Comparison of ENCODE assay signal across 23 mouse cellular contexts in the genomic region with DNA sequence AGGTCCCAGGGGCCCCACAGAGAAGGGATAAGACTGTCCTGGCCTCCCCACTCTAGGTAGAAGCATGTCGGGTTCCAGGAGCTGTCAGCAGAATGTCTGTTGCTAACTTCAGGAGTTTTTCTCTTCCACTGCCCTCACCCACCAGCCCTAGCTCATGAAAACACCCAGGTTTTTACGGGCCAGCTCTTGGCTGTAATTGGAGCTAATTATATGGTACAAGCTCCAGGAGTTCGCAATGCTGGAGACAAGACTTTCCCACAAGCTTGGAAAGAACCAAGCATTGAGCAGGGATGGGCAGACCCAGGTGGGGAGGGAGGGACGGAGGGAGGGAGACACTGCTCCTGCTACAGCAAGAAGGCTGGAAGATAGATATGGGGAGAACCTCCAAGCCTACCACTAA. TPM values are rescaled to one million over a fixed set of nuclear protein-coding genes. Genes with fewer than 3 reads are reported as not detected.
DNase-seq lines count a peak whose midpoint lies in the region; ATAC-seq and TF ChIP-seq lines count a peak whose summit lies in the region.
"Had no signal": no experiment of that assay in that cellular context is flagged by ENCODE, and none has a peak within 500 bp of the region (broad histone marks: within the 10 kb centered on the region; RNA-seq: fewer than 3 reads in every experiment).

No protein-coding gene starts in this region.

- WGBS in heart, adult 2 months, result 87% methylated on average over 4 of the region's 4 CpGs
- 51% methylated on average over 4 of the region's 4 CpGs for WGBS in embryonic facial prominence, embryonic 14.5 days
- WGBS in limb, embryonic 13.5 days, result 31% methylated on average over 4 of the region's 4 CpGs

- H3K4me3 ChIP-seq in heart, adult 2 months, result no peak overlapping the region
- H3K4me3 ChIP-seq in embryonic facial prominence, embryonic 14.5 days (ENCODE audit: low read depth, low read length), result no peak overlapping the region
- H3K4me3 ChIP-seq in limb, embryonic 13.5 days, result no peak overlapping the region
- H3K4me3 ChIP-seq: liver, embryonic 15.5 days; lung, embryonic 15.5 days; megakaryocyte, embryonic 14.5 days; midbrain, embryonic 13.5 days had no signal

- no peak overlapping the region for H3K9ac ChIP-seq in heart, adult 2 months (ENCODE audit: low read depth, low read length)
- H3K9ac ChIP-seq in embryonic facial prominence, embryonic 14.5 days (ENCODE audit: low read depth, low read length), result no peak overlapping the region
- peak overlapping the region; percentile 26; the same call in 1 of the 2 replicates for H3K9ac ChIP-seq in limb, embryonic 13.5 days
- H3K9ac ChIP-seq: forebrain, postnatal 0 days; liver, embryonic 15.5 days; lung, embryonic 15.5 days; midbrain, embryonic 13.5 days had no signal

- no peak for TF ChIP-seq EP300 in heart, adult 2 months (IDR thresholded peaks at IDR 0.05; ENCODE audit: insufficient read depth, low read depth, low read length)

- no peaks in the 10 kb centered on the region for H3K79me2 ChIP-seq in heart, adult 2 months (replicated peaks; ENCODE audit: control insufficient read depth, insufficient read depth, low read length)

- no peaks in the 10 kb centered on the region for H3K9me3 ChIP-seq in embryonic facial prominence, embryonic 14.5 days (ENCODE audit: control insufficient read depth, low read length)
- no peaks in the 10 kb centered on the region for H3K9me3 ChIP-seq in limb, embryonic 13.5 days
- H3K9me3 ChIP-seq: liver, embryonic 15.5 days; lung, embryonic 15.5 days; megakaryocyte, embryonic 14.5 days; midbrain, embryonic 13.5 days had no signal

- TF ChIP-seq CTCF in heart, adult 2 months (IDR thresholded peaks at IDR 0.05), result no peak

- no peak for TF ChIP-seq POLR2A in heart, adult 2 months (IDR thresholded peaks at IDR 0.05; ENCODE audit: insufficient read depth, low read depth, low read length)

- ATAC-seq in embryonic facial prominence, embryonic 14.5 days (ENCODE audit: low read depth), result peak; percentile 42; the same call in 1 of the 2 replicates
- ATAC-seq in limb, embryonic 13.5 days (ENCODE audit: low FRiP score, low read depth), result peak; percentile 57; the same call in 1 of the 2 replicates
- ATAC-seq: forebrain, postnatal 0 days; midbrain, embryonic 13.5 days had no signal

- no peak for DNase-seq in heart, adult 2 months
- no peak for DNase-seq in heart, postnatal 4 days
- peak; percentile 12 for DNase-seq in brain, adult 2 months (ENCODE audit: low read depth, low spot score)
- DNase-seq in embryonic facial prominence, embryonic 14.5 days (ENCODE audit: low spot score), result peak; percentile 74
- DNase-seq in layer of hippocampus, adult 8-10 months (ENCODE audit: low spot score in 2 of 2), result no peak
- DNase-seq in cerebellum, postnatal 25 days, result no peak
- DNase-seq: adrenal gland, postnatal 25 days; cerebellum, adult 9-10 months; forebrain, postnatal 0 days; gastrocnemius, postnatal 10 days; kidney, adult 18-20 months; liver; lung, postnatal 36 days; thymus, adult 2 months had no signal

- peaks cover 6% of the 10 kb centered on the region; the same call in 1 of the 2 replicates for H3K36me3 ChIP-seq in heart, adult 2 months (ENCODE audit: control insufficient read depth, insufficient read depth, low read length)
- H3K36me3 ChIP-seq in embryonic facial prominence, embryonic 14.5 days (ENCODE audit: control insufficient read depth, insufficient read depth, low read length), result peaks cover 10% of the 10 kb centered on the region; the same call in 1 of the 2 replicates
- peaks cover 20% of the 10 kb centered on the region for H3K36me3 ChIP-seq in limb, embryonic 13.5 days

- H3K27me3 ChIP-seq in heart, adult 2 months (ENCODE audit: control insufficient read depth, insufficient read depth, low read length), result no peaks in the 10 kb centered on the region; the same call in 1 of the 2 replicates
- no peaks in the 10 kb centered on the region for H3K27me3 ChIP-seq in embryonic facial prominence, embryonic 14.5 days (replicated peaks; ENCODE audit: control insufficient read depth, insufficient read depth, low read length)
- no peaks in the 10 kb centered on the region for H3K27me3 ChIP-seq in limb, embryonic 13.5 days
- H3K27me3 ChIP-seq: lung, embryonic 15.5 days; midbrain, embryonic 13.5 days had no signal

- intact Hi-C loops in heart, adult 2 months (cut with DNase I), result loop anchor here (5.0 kb wide), 1 partner anchor 35 kb away; no protein-coding TSS in a partner anchor

- no peak overlapping the region for H3K4me2 ChIP-seq in embryonic facial prominence, embryonic 14.5 days (ENCODE audit: low read depth, low read length)
- peak overlapping the region; percentile 11; the same call in 1 of the 2 replicates for H3K4me2 ChIP-seq in limb, embryonic 13.5 days (replicated peaks)
- H3K4me2 ChIP-seq: liver, embryonic 15.5 days; lung, embryonic 15.5 days; midbrain, embryonic 13.5 days had no signal

- H3K27ac ChIP-seq in heart, adult 2 months, result peak overlapping the region; percentile 26
- H3K27ac ChIP-seq in embryonic facial prominence, embryonic 14.5 days (replicated peaks; ENCODE audit: low read depth, low read length), result peak overlapping the region; percentile 30; the same call in 1 of the 2 replicates
- peak overlapping the region; percentile 72 for H3K27ac ChIP-seq in limb, embryonic 13.5 days
- H3K27ac ChIP-seq: liver, embryonic 15.5 days; lung, embryonic 15.5 days; midbrain, embryonic 13.5 days had no signal

- H3K4me1 ChIP-seq in heart, adult 2 months (ENCODE audit: control insufficient read depth, insufficient read depth, low read length), result peaks cover 15% of the 10 kb centered on the region
- H3K4me1 ChIP-seq in embryonic facial prominence, embryonic 14.5 days (ENCODE audit: control insufficient read depth, insufficient read depth, low read length), result peaks cover 18% of the 10 kb centered on the region
- H3K4me1 ChIP-seq in limb, embryonic 13.5 days, result peaks cover 46% of the 10 kb centered on the region
- H3K4me1 ChIP-seq: liver, embryonic 15.5 days; midbrain, embryonic 13.5 days had no signal

RNA-seq across cellular contexts. Expression of a gene that starts 26.0 kb away (rescaled TPM):
- total RNA-seq in heart, adult 2 months (2021), result 1 to 10 TPM; 5.5 to 7.7 TPM
- 7.0 and 8.7 TPM in 2 replicates for polyA plus RNA-seq in heart, adult 2 months (2012; rRNA removed)
- 10 to 100 TPM; 10.1 to 10.9 TPM for total RNA-seq in heart, postnatal 4 days (2021)
- polyA plus RNA-seq in embryonic facial prominence, embryonic 14.5 days (2014; fragmentation: Nextera tagmentation; extraction: Ambion mirVana), result 2.1 and 4.2 TPM in 2 replicates
- polyA plus RNA-seq in limb, embryonic 13.5 days (2015; fragmentation: Nextera tagmentation; extraction: Ambion mirVana), result 2.6 and 3.9 TPM in 2 replicates
- total RNA-seq in layer of hippocampus, adult 8-10 months (2022), result 1 to 10 TPM; 1.3 to 2.7 (median 2.2) TPM
- total RNA-seq: monocyte, adult 5-6 weeks had no signal

RNA-seq across cellular contexts. Expression of a gene that starts 40.9 kb away (rescaled TPM):
- total RNA-seq in heart, adult 2 months (2021), result 1 to 10 TPM; 2.0 to 2.2 TPM
- polyA plus RNA-seq in heart, adult 2 months (2012; rRNA removed), result 0.29 and 2.9 TPM in 2 replicates
- total RNA-seq in heart, postnatal 4 days (2021), result under 1 TPM; 0.43 to 0.62 TPM
- 2.2 and 2.9 TPM in 2 replicates for polyA plus RNA-seq in embryonic facial prominence, embryonic 14.5 days (2014; fragmentation: Nextera tagmentation; extraction: Ambion mirVana)
- polyA plus RNA-seq in limb, embryonic 13.5 days (2015; fragmentation: Nextera tagmentation; extraction: Ambion mirVana), result 0.65 and 0.91 TPM in 2 replicates
- 1 to 10 TPM; 2.4 to 3.6 (median 2.8) TPM for total RNA-seq in layer of hippocampus, adult 8-10 months (2022)
- total RNA-seq: common myeloid progenitor, adult 5-6 weeks; granulocyte monocyte progenitor cell, adult 5-6 weeks; monocyte, adult 5-6 weeks; neutrophil, adult 5-6 weeks had no signal

Comparison
In these comparisons a context has a peak if more than half of its experiments do, and no peak if none do; other contexts are left out.
1. DNase-seq: peak in brain, adult 2 months (single experiment) and embryonic facial prominence, embryonic 14.5 days (single experiment); none in heart, adult 2 months (0 of 2), heart, postnatal 4 days (single experiment), layer of hippocampus, adult 8-10 months (0 of 2) and cerebellum, postnatal 25 days (0 of 2).
2. Peak in every context shown above with its lines, with median percentiles within 50 percentile points of each other: H3K27ac ChIP-seq.